Mouse (Mus musculus) spleen, postnatal 0 days (tissue): ENCODE measurements around the gene Olfr358. TPM values are rescaled to one million over a fixed set of nuclear protein-coding genes. Genes with fewer than 3 reads are reported as not detected.

ENCODE experiments used
- polyA plus RNA-seq: library from polyadenylated mRNA; unstranded; fragments of >200 nt; fragmentation: Nextera tagmentation; extraction: Ambion mirVana; gene quantifications from 2 replicates; pipeline ENCODE4 v1.2.1, GENCODE M21; 2015

Gene Olfr358
- not detected in 2 replicates for polyA plus RNA-seq

GRCm38 (mm10) chr2:37009235-37009634, at the start of gene Olfr358:
TSS of gene Olfr358 (minus strand) at chr2:37009335.

GRCm38 (mm10) chr2:36993527-36993926, 15.6 kb downstream of the Olfr358 start, which contains the start of gene Olfr357:
TSS of gene Olfr357 (plus strand) at chr2:36993827.

Other genes starting within 250 kb of the Olfr358 start
- not detected in 2 replicates for gene Olfr348, start 225.1 kb downstream of the Olfr358 start, polyA plus RNA-seq
- gene Olfr50, start 218.8 kb downstream of the Olfr358 start, polyA plus RNA-seq = not detected in 2 replicates
- gene Olfr3, start 192.3 kb downstream of the Olfr358 start, polyA plus RNA-seq = not detected in 2 replicates
- gene Olfr350, start 163.0 kb downstream of the Olfr358 start, polyA plus RNA-seq = not detected in 2 replicates
- not detected in 2 replicates for gene Olfr351, start 146.7 kb downstream of the Olfr358 start, polyA plus RNA-seq
- not detected in 2 replicates for gene Olfr352, start 140.9 kb downstream of the Olfr358 start, polyA plus RNA-seq
- gene Olfr353, start 116.4 kb downstream of the Olfr358 start, polyA plus RNA-seq = not detected in 2 replicates
- not detected in 2 replicates for gene Olfr354, start 103.7 kb downstream of the Olfr358 start, polyA plus RNA-seq
- gene Olfr355, start 80.4 kb downstream of the Olfr358 start, polyA plus RNA-seq = not detected in 2 replicates
- not detected in 2 replicates for gene Olfr356, start 72.2 kb downstream of the Olfr358 start, polyA plus RNA-seq
- gene Olfr357, start 15.5 kb downstream of the Olfr358 start, polyA plus RNA-seq = not detected in 2 replicates
- gene Olfr360, start 56.4 kb upstream of the Olfr358 start, polyA plus RNA-seq = not detected in 2 replicates
- gene Olfr361, start 80.0 kb upstream of the Olfr358 start, polyA plus RNA-seq = not detected in 2 replicates
- not detected in 2 replicates for gene Olfr362, start 108.6 kb upstream of the Olfr358 start, polyA plus RNA-seq
- gene Olfr364-ps1, start 130.0 kb upstream of the Olfr358 start, polyA plus RNA-seq = not detected in 2 replicates
- gene Olfr365, start 178.9 kb upstream of the Olfr358 start, polyA plus RNA-seq = not detected in 2 replicates
- gene Olfr366, start 202.2 kb upstream of the Olfr358 start, polyA plus RNA-seq = not detected in 2 replicates